Mouse (Mus musculus) testis, adult 2 months (tissue): ENCODE measurements around the gene Armc6.

Experiments used
- CTCF ChIP-seq: fragments of 200-500 bp; IDR thresholded peaks from 2 replicates; pipeline ENCODE4 v1.5.1; 2012; ENCODE audit warnings: low read depth, mild to moderate bottlenecking, inconsistent platforms, low read length, moderate library complexity; ENCODE audit not compliant: control insufficient read depth, insufficient read depth, insufficient replicate concordance
- POLR2A ChIP-seq: fragments of 200-500 bp; IDR thresholded peaks from 2 replicates; pipeline ENCODE4 v1.6.1; 2012; ENCODE audit warnings: low read depth, mild to moderate bottlenecking, inconsistent platforms, low read length, moderate library complexity; ENCODE audit not compliant: control insufficient read depth

- peak; percentile 74 for TF ChIP-seq CTCF
- TF ChIP-seq POLR2A, result 0 out of 2 replicates have a peak, but pooled peaks have one; percentile 40
Measured at GRCm38 (mm10) chr8:70282603-70283135, 48.4 kb upstream of the Armc6 start, which contains the start of gene Homer3.
